Mouse (Mus musculus) MEL (cell line): ENCODE measurements around the gene Rnf151.

Source experiments
- CTCF ChIP-seq, 3 experiments: IDR thresholded peaks in 2 of 3; conservative IDR thresholded peaks in 1 of 3; 2 replicates each; pipeline ENCODE4 v1.5.1; 2011 to 2012; ENCODE audit warnings: low read length in 3 of 3, low read depth in 2 of 3, mild to moderate bottlenecking in 2 of 3, improper control_type of control experiment in 1 of 3, inconsistent platforms in 1 of 3, mixed read lengths in 1 of 3, moderate library complexity in 1 of 3; ENCODE audit not compliant: control insufficient read depth in 1 of 3, insufficient read depth in 1 of 3, poor library complexity in 1 of 3, severe bottlenecking in 1 of 3
- EP300 ChIP-seq, 2 experiments: IDR thresholded peaks; 2 replicates each; pipeline ENCODE4 v1.6.1; 2011; ENCODE audit warnings: improper control_type of control experiment in 2 of 2, low read length in 2 of 2, low read depth in 1 of 2, mild to moderate bottlenecking in 1 of 2
- MXI1 ChIP-seq: IDR thresholded peaks from 2 replicates; pipeline ENCODE4 v1.6.1; 2011; ENCODE audit warnings: mild to moderate bottlenecking, low read depth, low read length, improper control_type of control experiment
- MYC ChIP-seq: IDR thresholded peaks from 2 replicates; pipeline ENCODE4 v1.6.1; 2011; ENCODE audit warnings: low read depth, mild to moderate bottlenecking, low read length, improper control_type of control experiment, moderate library complexity
- NRF1 ChIP-seq: IDR thresholded peaks from 2 replicates; pipeline ENCODE4 v1.6.1; 2014; ENCODE audit warnings: low read depth, mild to moderate bottlenecking, inconsistent platforms, low read length, improper control_type of control experiment, moderate library complexity; ENCODE audit not compliant: poor library complexity, insufficient read depth, severe bottlenecking
- POLR2A ChIP-seq, 2 experiments: IDR thresholded peaks; 2 replicates each; pipeline ENCODE4 v1.6.1; 2011 to 2012; ENCODE audit warnings: low read length in 2 of 2, mild to moderate bottlenecking in 2 of 2, control low read depth in 1 of 2, improper control_type of control experiment in 1 of 2, low read depth in 1 of 2, moderate library complexity in 1 of 2; ENCODE audit not compliant: control insufficient read depth in 1 of 2, insufficient read depth in 1 of 2, poor library complexity in 1 of 2
- TAL1 ChIP-seq: IDR thresholded peaks from 2 replicates; pipeline ENCODE4 v1.6.1; 2012; ENCODE audit warnings: mild to moderate bottlenecking, inconsistent platforms, low read length, moderate library complexity, mixed read lengths
- TCF12 ChIP-seq: IDR thresholded peaks from 2 replicates; pipeline ENCODE4 v1.6.1; 2014; ENCODE audit warnings: low read depth, mild to moderate bottlenecking, inconsistent platforms, low read length, improper control_type of control experiment, moderate library complexity
- ZNF384 ChIP-seq: IDR thresholded peaks from 2 replicates; pipeline ENCODE4 v1.6.1; 2012; ENCODE audit warnings: low read depth, mild to moderate bottlenecking, inconsistent platforms, low read length, improper control_type of control experiment

DNA sequence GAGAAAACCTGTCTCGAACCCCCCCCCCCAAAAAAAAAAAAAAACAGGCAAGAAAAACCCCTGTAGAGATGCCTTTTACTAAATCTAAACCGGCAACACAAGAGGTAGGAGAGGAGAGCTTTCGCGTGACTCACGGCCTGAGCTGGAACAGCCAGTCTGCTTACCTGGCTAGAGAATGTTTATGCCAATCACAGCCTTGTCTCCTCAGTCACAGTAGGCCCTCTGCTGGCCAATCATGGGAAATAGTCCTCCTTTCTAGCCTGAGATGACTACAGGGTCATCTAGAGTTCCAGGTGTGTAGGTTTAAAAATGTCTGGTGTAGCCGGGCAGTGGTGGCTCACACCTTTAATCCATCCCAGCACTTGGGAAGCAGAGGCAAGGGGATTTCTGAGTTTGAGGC, 50.4 kb downstream of the Rnf151 start:
- TF ChIP-seq CTCF (IDR thresholded peaks at IDR 0.05 in 2 of 3, conservative IDR thresholded peaks at IDR 0.05 in 1 of 3; ENCODE audit: control insufficient read depth in 1 of 3, insufficient read depth in 1 of 3, low read depth in 2 of 3, low read length in 3 of 3, poor library complexity in 1 of 3, severe bottlenecking in 1 of 3) = peak; percentile 79 to 90 (median 88)
- no peak for TF ChIP-seq TAL1
- no peak for TF ChIP-seq POLR2A (IDR thresholded peaks at IDR 0.05; ENCODE audit: control insufficient read depth in 1 of 2, insufficient read depth in 1 of 2, low read depth in 1 of 2, low read length in 2 of 2, poor library complexity in 1 of 2)
- no peak for TF ChIP-seq NRF1
- TF ChIP-seq TCF12 = no peak
- TF ChIP-seq MXI1 = no peak
- no peak for TF ChIP-seq EP300 (IDR thresholded peaks at IDR 0.05; ENCODE audit: low read depth in 1 of 2, low read length in 2 of 2)
- TF ChIP-seq MYC = no peak
- TF ChIP-seq ZNF384 = no peak
